Mouse (Mus musculus) cerebellum, adult 2 months (tissue): ENCODE measurements around the gene Rbpjl.

Experiments
- CTCF ChIP-seq: fragments of 200-500 bp; IDR thresholded peaks from 2 replicates; pipeline ENCODE4 v1.5.1; 2011; ENCODE audit warnings: low read depth, mild to moderate bottlenecking, control low read depth, low read length, moderate library complexity, borderline replicate concordance; ENCODE audit not compliant: insufficient read depth
- POLR2A ChIP-seq: fragments of 200-500 bp; IDR thresholded peaks from 2 replicates; pipeline ENCODE4 v1.6.1; 2011; ENCODE audit warnings: low read length, control low read depth, borderline replicate concordance; ENCODE audit not compliant: insufficient read depth

DNA sequence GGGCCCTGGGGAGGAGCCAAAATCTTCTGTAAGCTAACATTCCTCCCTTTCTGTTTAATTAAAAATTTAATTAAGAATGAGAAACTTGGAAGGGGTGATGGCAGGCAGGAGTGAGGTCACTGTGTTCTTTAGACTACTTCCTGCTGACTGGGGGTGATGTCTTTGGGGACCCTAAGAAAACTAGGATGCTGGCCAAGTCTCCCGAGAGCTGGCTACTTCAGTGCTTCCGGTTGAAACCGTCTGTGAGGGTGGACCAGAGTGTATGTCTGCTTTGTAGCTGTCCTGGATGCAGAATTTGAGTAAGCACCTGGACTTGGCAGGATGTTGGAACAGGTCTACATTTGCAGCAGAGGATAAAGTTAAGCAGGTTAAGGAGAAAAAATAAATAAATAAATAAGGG is 36.0 kb upstream of the Rbpjl start:
- TF ChIP-seq POLR2A, result no peak
- TF ChIP-seq CTCF, result no peak
